Comparison of ENCODE assay signal across 11 mouse cellular contexts in genomic region chr3:122296979-122297378, GRCm38 (mm10). TPM values are rescaled to one million over a fixed set of nuclear protein-coding genes. Genes with fewer than 3 reads are reported as not detected.
DNase-seq lines count a peak whose midpoint lies in the region.
"Had no signal": no experiment of that assay in that cellular context is flagged by ENCODE, and none has a peak within 500 bp of the region (broad histone marks: within the 10 kb centered on the region; RNA-seq: fewer than 3 reads in every experiment).

No protein-coding gene starts in this region.

- intact Hi-C loops in left cerebral cortex, postnatal 10 days (cut with DNase I) = loop anchor here (5.0 kb wide), 1 partner anchor 340 kb away; no protein-coding TSS in a partner anchor

- peak; percentile 28 to 43 for DNase-seq in heart, adult 18-20 months
- no peak for DNase-seq in heart, postnatal 4 days
- peak; percentile 86 for DNase-seq in 3T3-L1 (ENCODE audit: low read depth, low spot score)
- peak; percentile 91 for DNase-seq in NIH3T3 (ENCODE audit: low read depth)
- peak; percentile 85 for DNase-seq in fibroblast of lung, adult 2 months (ENCODE audit: low read depth)
- DNase-seq in right cerebral cortex, postnatal 4 days = no peak
- DNase-seq in left cerebral cortex, postnatal 10 days (ENCODE audit: extremely low spot score in 1 of 2, low spot score in 2 of 2) = no peak
- DNase-seq in urinary bladder, postnatal 10 days (ENCODE audit: low spot score) = no peak
- DNase-seq: kidney, postnatal 36 days; thymus, postnatal 4 days had no signal

RNA-seq across cellular contexts. Expression of gene Bcar3, which starts 3.0 kb away (rescaled TPM):
- 1 to 10 TPM; 7.0 to 9.5 TPM for total RNA-seq in heart, adult 18-20 months (2021)
- total RNA-seq in heart, postnatal 4 days (2021) = 1 to 10 TPM; 8.8 to 9.5 TPM
- 1 to 10 TPM; 8.4 to 8.6 TPM for total RNA-seq in left cerebral cortex, postnatal 10 days (2021)
- total RNA-seq: megakaryocyte-erythroid progenitor cell, adult 5-6 weeks had no signal

RNA-seq across cellular contexts. Expression of gene Dnttip2, which starts 22.8 kb away (rescaled TPM):
- total RNA-seq in heart, adult 18-20 months (2021) = 10 to 100 TPM; 25.3 to 30.1 TPM
- 10 to 100 TPM; 28.9 to 30.8 TPM for total RNA-seq in heart, postnatal 4 days (2021)
- 10 to 100 TPM; 23.5 to 24.3 TPM for total RNA-seq in left cerebral cortex, postnatal 10 days (2021)

RNA-seq across cellular contexts. Expression of gene Gclm, which starts 51.6 kb away (rescaled TPM):
- total RNA-seq in heart, adult 18-20 months (2021) = 10 to 100 TPM; 42.4 to 72.6 TPM
- 10 to 100 TPM; 43.9 to 58.5 TPM for total RNA-seq in heart, postnatal 4 days (2021)
- total RNA-seq in left cerebral cortex, postnatal 10 days (2021) = 10 to 100 TPM; 54.2 to 59.2 TPM

Comparison
In these comparisons a context has a peak if more than half of its experiments do, and no peak if none do; other contexts are left out.
1. DNase-seq: peak in heart, adult 18-20 months (2 of 2), 3T3-L1 (single experiment), NIH3T3 (single experiment) and fibroblast of lung, adult 2 months (single experiment); none in heart, postnatal 4 days (single experiment), right cerebral cortex, postnatal 4 days (single experiment), left cerebral cortex, postnatal 10 days (0 of 2) and urinary bladder, postnatal 10 days (single experiment).